Mouse (Mus musculus) liver, adult 2 months (tissue): ENCODE measurements around the gene Mrtfa.

ENCODE experiments used
- CTCF ChIP-seq: fragments of 200-500 bp; IDR thresholded peaks from 2 replicates; pipeline ENCODE4 v1.5.1; 2011; ENCODE audit warnings: low read depth, low read length, control low read depth
- POLR2A ChIP-seq: fragments of 200-500 bp; IDR thresholded peaks from 2 replicates; pipeline ENCODE4 v1.6.1; 2011; ENCODE audit warnings: low read length, control low read depth; ENCODE audit not compliant: insufficient read depth; ENCODE audit errors: extremely low read depth

DNA sequence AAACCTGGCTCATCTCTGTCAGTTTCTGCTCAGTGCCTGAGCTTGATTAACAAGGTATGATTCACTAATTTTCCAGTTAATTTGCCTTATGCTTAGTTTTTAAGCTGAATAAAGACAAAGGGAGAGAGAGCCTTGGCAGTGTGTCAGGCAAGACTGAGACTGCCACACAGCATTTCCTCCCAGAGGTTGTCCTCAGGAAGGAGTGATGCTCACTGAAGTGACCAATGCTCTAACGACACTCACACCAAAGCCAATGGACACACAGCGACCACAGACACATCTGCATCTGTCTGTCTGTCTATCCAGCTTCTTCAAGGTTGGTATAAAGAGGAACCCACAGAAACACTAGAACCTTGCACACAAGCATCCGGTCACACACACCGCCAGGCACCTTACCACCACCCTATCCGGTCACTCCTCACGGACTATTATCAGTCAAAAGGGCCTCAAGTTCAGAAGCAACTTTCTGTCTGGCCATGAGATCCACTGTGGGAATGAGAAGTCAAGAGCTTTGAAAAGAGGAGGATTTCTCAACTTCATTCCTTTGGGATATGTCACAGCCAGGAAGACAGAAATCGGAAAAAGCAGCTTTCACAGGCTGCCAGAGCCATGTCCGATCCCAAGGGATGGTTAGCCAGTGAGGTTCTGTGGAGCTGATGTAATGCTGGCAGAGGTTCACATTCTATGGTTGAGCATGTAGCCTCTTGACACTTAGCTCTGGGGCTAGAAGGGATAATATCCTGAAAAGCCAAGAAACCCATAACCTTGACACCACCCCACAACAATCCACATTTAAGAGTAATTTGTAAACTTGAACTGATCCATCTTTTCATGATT lies 103.7 kb downstream of the Mrtfa start:
- TF ChIP-seq CTCF: no peak
- TF ChIP-seq POLR2A: no peak
